Mouse (Mus musculus) cerebral cortex, adult 2 months (tissue): Measurements from ENCODE around the gene Usp17le.

Source experiments
- WGBS: fragments of 180-500 bp; shearing (Covaris S2); methylation state at CpG from one replicate; pipeline ENCODE4 v1.1.7; 2018; 5-methylcytosine and 5-hydroxymethylcytosine counted together

The Usp17le gene

GRCm38 (mm10) chr7:104777370-104777769 lies at the start of gene Usp17le:
Usp17le (minus strand) TSS chr7:104777470.
- WGBS, result 73% methylated on average over 2 of the region's 2 CpGs

GRCm38 (mm10) chr7:104810335-104810734 lies 33.1 kb upstream of the Usp17le start:
- WGBS, result 80% methylated on average over 8 of the region's 8 CpGs

GRCm38 (mm10) chr7:104790796-104791195 lies 13.5 kb upstream of the Usp17le start:
- WGBS, result 51% methylated on average over 1 of the region's 1 CpGs
